Mouse (Mus musculus) CH12.LX (cell line): ENCODE measurements at regions not wholly inside any gene's neighbourhood (a gene's known extent, or its start where the extent isn't known, plus 50 kb on each side); places are given as distances from the start of the nearest gene placed in this dataset.

ENCODE experiments used
- CHD1 ChIP-seq: IDR thresholded peaks from 2 replicates; pipeline ENCODE4 v1.6.1; 2012; ENCODE audit warnings: low read depth, low read length, improper control_type of control experiment, inconsistent platforms
- CTCF ChIP-seq, 2 experiments: IDR thresholded peaks in 1 of 2; conservative IDR thresholded peaks in 1 of 2; 2 replicates each; pipeline ENCODE4 v1.5.1; 2011 to 2012; ENCODE audit warnings: low read depth in 2 of 2, low read length in 2 of 2, improper control_type of control experiment in 1 of 2, inconsistent platforms in 1 of 2, mild to moderate bottlenecking in 1 of 2, moderate library complexity in 1 of 2
- HCFC1 ChIP-seq: IDR thresholded peaks from 2 replicates; pipeline ENCODE4 v1.6.1; 2012; ENCODE audit warnings: low read depth, mild to moderate bottlenecking, inconsistent platforms, low read length, improper control_type of control experiment
- JUND ChIP-seq: conservative IDR thresholded peaks from 2 replicates; pipeline ENCODE4 v1.6.1; 2011; ENCODE audit warnings: low read depth, low read length, improper control_type of control experiment
- MAFK ChIP-seq: IDR thresholded peaks from 2 replicates; pipeline ENCODE4 v1.6.1; 2011; ENCODE audit warnings: low read length, improper control_type of control experiment; ENCODE audit not compliant: insufficient replicate concordance
- MAX ChIP-seq: IDR thresholded peaks from 2 replicates; pipeline ENCODE4 v1.6.1; 2011; ENCODE audit warnings: low read length, improper control_type of control experiment
- MYC ChIP-seq: IDR thresholded peaks from 2 replicates; pipeline ENCODE4 v1.6.1; 2011; ENCODE audit warnings: low read depth, mild to moderate bottlenecking, improper control_type of control experiment, low read length
- POLR2A ChIP-seq: IDR thresholded peaks from 2 replicates; pipeline ENCODE4 v1.6.1; 2011; ENCODE audit warnings: low read depth, mild to moderate bottlenecking, improper control_type of control experiment, low read length
- POLR2AphosphoS2 ChIP-seq: IDR thresholded peaks from 2 replicates; pipeline ENCODE4 v1.6.1; 2011; ENCODE audit warnings: low read depth, low read length, improper control_type of control experiment
- RAD21 ChIP-seq: IDR thresholded peaks from 2 replicates; pipeline ENCODE4 v1.6.1; 2011; ENCODE audit warnings: low read depth, mild to moderate bottlenecking, low read length, improper control_type of control experiment, moderate library complexity
- TCF12 ChIP-seq: IDR thresholded peaks from 2 replicates; pipeline ENCODE4 v1.6.1; 2014; ENCODE audit warnings: low read depth, mild to moderate bottlenecking, inconsistent platforms, low read length, improper control_type of control experiment
- USF1 ChIP-seq: IDR thresholded peaks from 2 replicates; pipeline ENCODE4 v1.6.1; 2014; ENCODE audit warnings: low read depth, mild to moderate bottlenecking, inconsistent platforms, low read length, improper control_type of control experiment
- ZMIZ1 ChIP-seq: IDR thresholded peaks from 2 replicates; pipeline ENCODE4 v1.6.1; 2012; ENCODE audit warnings: low read depth, mild to moderate bottlenecking, inconsistent platforms, low read length, improper control_type of control experiment
- ZNF384 ChIP-seq: IDR thresholded peaks from 2 replicates; pipeline ENCODE4 v1.6.1; 2012; ENCODE audit warnings: low read depth, low read length, improper control_type of control experiment, inconsistent platforms

GRCm38 (mm10) chr12:48099727-48100126, 1281.0 kb upstream of the Nova1 start:
- TF ChIP-seq MAX (no peak), RAD21 (no peak), TCF12 (no peak), POLR2A (no peak), CTCF (conservative IDR thresholded peaks at IDR 0.05 in 1 of 2, IDR thresholded peaks at IDR 0.05 in 1 of 2; ENCODE audit: low read depth in 2 of 2, low read length in 2 of 2) (no peak), JUND (no peak), MAFK (no peak), ZMIZ1 (no peak), ZNF384 (no peak), MYC (no peak), CHD1 (no peak), USF1 (no peak), POLR2AphosphoS2 (no peak), HCFC1 (no peak)
